Mouse (Mus musculus) left cerebral cortex, adult 2 months (tissue): ENCODE results near the gene Krt4. TPM values are rescaled to one million over a fixed set of nuclear protein-coding genes. Genes with fewer than 3 reads are reported as not detected.

Experiments
- DNase-seq, 2 experiments: peaks; one replicate each; pipeline ENCODE4 v3.0.0; 2021 to 2022; ENCODE audit warnings: low spot score in 2 of 2, mixed read lengths in 1 of 2; ENCODE audit errors: extremely low spot score in 1 of 2
- H3K27ac ChIP-seq: fragments of 200-600 bp; 2 replicates; pipeline ENCODE4 v1.8.1; 2022
- H3K4me3 ChIP-seq: fragments of 200-600 bp; 2 replicates; pipeline ENCODE4 v1.8.1; 2022
- CTCF ChIP-seq: fragments of 200-600 bp; IDR thresholded peaks from 2 replicates; pipeline ENCODE4 v1.8.1; 2022; ENCODE audit warnings: antibody characterized with exemption, mild to moderate bottlenecking, moderate library complexity
- intact Hi-C: fragments of 180-260 bp; cut with DNase I; formaldehyde crosslinking; loops from one replicate; pipeline ENCODE4 v1.15.1; 2025
- microRNA-seq, 2 experiments: library from miRNA; unstranded; fragments of <30 nt; microRNA quantifications; one replicate each; pipeline ENCODE4 v1.2.0; 2021
- total RNA-seq, 2 experiments: library from RNA; stranded (reverse); gene quantifications; 2 replicates each; pipeline ENCODE4 v1.2.3; 2021

Krt4 gene
- total RNA-seq, 2 experiments from 2014 or later = not detected

- DNase-seq = no peak
- Histone ChIP-seq H3K27ac (no peak overlapping the region), H3K4me3 (no peak overlapping the region)
- intact Hi-C loops = loop anchor here (5.0 kb wide), 1 partner anchor 72 kb away; the partner anchor contains the start of gene Krt73
- TF ChIP-seq CTCF = no peak
These were observed 50.2 kb downstream of the Krt4 start for GRCm38 (mm10) chr15:101874383-101874782.

GRCm38 (mm10) chr15:101873231-101873630, 51.3 kb downstream of the Krt4 start:
- no peak overlapping the region for H3K27ac ChIP-seq
- no peak for TF ChIP-seq CTCF
- intact Hi-C loops = loop anchor here (5.0 kb wide), 1 partner anchor 71 kb away; the partner anchor contains the start of gene Krt73
- DNase-seq = no peak
- no peak overlapping the region for H3K4me3 ChIP-seq

- peak; percentile 49 to 65 for DNase-seq
- Histone ChIP-seq H3K27ac (peak within 1 kb of the TSS; percentile 61), H3K4me3 (peak within 1 kb of the TSS; percentile 3; the same call in 1 of the 2 replicates)
- TF ChIP-seq CTCF = no peak
- intact Hi-C loops = no loop called here
These were observed 55.1 kb downstream of the Krt4 start, which contains the start of gene Krt77 for GRCm38 (mm10) chr15:101869431-101869830. Krt77 (minus strand) TSS chr15:101869705.

Small RNAs within 50 kb of the gene (microRNA-seq; reads per million reads assigned to microRNA genes)
- gene Gm44356 = 0 reads per million in 2 experiments

Other genes starting within 250 kb of the Krt4 start
- gene Krt6b, start 244.4 kb downstream of the Krt4 start, total RNA-seq = not detected
- gene Krt6a, start 230.4 kb downstream of the Krt4 start, total RNA-seq = not detected
- gene Krt5, start 211.8 kb downstream of the Krt4 start, total RNA-seq = not detected
- gene Krt71, start 181.6 kb downstream of the Krt4 start, total RNA-seq = not detected
- gene Krt72, start 138.3 kb downstream of the Krt4 start, total RNA-seq = not detected
- gene Krt73, start 122.4 kb downstream of the Krt4 start, total RNA-seq = 1 to 10 TPM; 1.0 to 1.2 TPM
- gene Krt2, start 106.6 kb downstream of the Krt4 start, total RNA-seq = 1 to 10 TPM in 1 of 2 experiments, under 1 TPM in 1; 0.20 to 1.1 TPM
- gene Krt1, start 73.9 kb downstream of the Krt4 start, total RNA-seq = 1 to 10 TPM; 1.8 to 2.3 TPM
- gene Krt77, start 55.0 kb downstream of the Krt4 start, total RNA-seq = 10 to 100 TPM; 11.4 to 13.8 TPM
- gene Krt76, start 31.8 kb downstream of the Krt4 start, total RNA-seq = not detected
- gene Krt79, start 15.6 kb upstream of the Krt4 start, total RNA-seq = not detected
- gene Krt78, start 29.6 kb upstream of the Krt4 start, total RNA-seq = not detected
- under 1 TPM in 1 of 2 experiments, not detected in 1; 0.29 TPM for gene Krt8, start 79.7 kb upstream of the Krt4 start, total RNA-seq
- under 1 TPM; 0.33 to 0.38 TPM for gene Krt18, start 103.4 kb upstream of the Krt4 start, total RNA-seq
- 100 to 1,000 TPM; 163 to 167 TPM for gene Eif4b, start 149.0 kb upstream of the Krt4 start, total RNA-seq
- 10 to 100 TPM; 16.4 to 22.8 TPM for gene Tns2, start 175.7 kb upstream of the Krt4 start, total RNA-seq
- gene Spryd3, start 211.5 kb upstream of the Krt4 start, total RNA-seq = 100 to 1,000 TPM; 152 TPM
- gene Igfbp6, start 219.6 kb upstream of the Krt4 start, total RNA-seq = 10 to 100 TPM; 57.4 to 64.8 TPM
- gene Soat2, start 225.8 kb upstream of the Krt4 start, total RNA-seq = under 1 TPM in 1 of 2 experiments, not detected in 1; 0.26 TPM